Comparison of ENCODE assay signal across 17 mouse cellular contexts in the genomic region with DNA sequence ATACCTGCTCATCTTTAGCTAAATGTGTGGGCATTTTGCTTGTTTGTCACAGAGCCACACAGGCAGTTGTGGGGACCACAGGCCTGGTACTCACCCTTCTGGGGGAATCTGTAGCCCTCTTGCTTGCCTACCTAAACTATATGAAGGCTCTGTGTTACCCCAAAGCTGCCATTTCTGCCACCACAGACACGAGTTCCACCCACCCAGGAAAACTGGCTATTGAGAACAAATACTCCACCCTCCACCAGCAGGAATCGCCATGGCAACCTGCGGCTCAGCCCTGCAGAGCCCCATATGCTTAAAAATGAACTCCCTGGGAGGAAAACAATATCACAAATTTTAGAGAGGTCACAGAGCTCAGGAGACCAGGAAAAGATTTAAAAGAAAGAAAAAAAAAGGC.
DNase-seq lines count a peak whose midpoint lies in the region; ATAC-seq and TF ChIP-seq lines count a peak whose summit lies in the region.
"Had no signal": no experiment of that assay in that cellular context is flagged by ENCODE, and none has a peak within 500 bp of the region (broad histone marks: within the 10 kb centered on the region; RNA-seq: fewer than 3 reads in every experiment).

No protein-coding gene starts in this region.

- H3K79me2 ChIP-seq in heart, adult 2 months (replicated peaks; ENCODE audit: control insufficient read depth, insufficient read depth, low read length) = no peaks in the 10 kb centered on the region

- H3K36me3 ChIP-seq in forebrain, embryonic 15.5 days = no peaks in the 10 kb centered on the region
- no peaks in the 10 kb centered on the region for H3K36me3 ChIP-seq in forebrain, embryonic 12.5 days (replicated peaks)
- H3K36me3 ChIP-seq in midbrain, embryonic 15.5 days (replicated peaks) = no peaks in the 10 kb centered on the region
- no peaks in the 10 kb centered on the region for H3K36me3 ChIP-seq in heart, adult 2 months (ENCODE audit: control insufficient read depth, insufficient read depth, low read length)
- H3K36me3 ChIP-seq: G1E; kidney, embryonic 15.5 days; stomach, embryonic 15.5 days had no signal

- H3K4me2 ChIP-seq in forebrain, embryonic 15.5 days (replicated peaks) = no peak overlapping the region
- H3K4me2 ChIP-seq in forebrain, embryonic 12.5 days = no peak overlapping the region
- H3K4me2 ChIP-seq in midbrain, embryonic 15.5 days = no peak overlapping the region
- H3K4me2 ChIP-seq: kidney, embryonic 15.5 days; liver, embryonic 11.5 days; stomach, embryonic 15.5 days had no signal

- DNase-seq in brain, adult 2 months (ENCODE audit: low read depth, low spot score) = peak; percentile 77
- peak; percentile 56 to 77 for DNase-seq in layer of hippocampus, adult 2 months (ENCODE audit: low spot score in 2 of 2)
- DNase-seq in heart, postnatal 4 days = no peak
- DNase-seq in Muller cell, postnatal 12 days (ENCODE audit: inconsistent ontology term) = no peak
- DNase-seq in heart, adult 2 months = no peak
- DNase-seq: B cell, adult 2 months; cerebellum, adult 9-11 months; heart, adult 18-20 months; thymus, postnatal 4 days had no signal

- TF ChIP-seq CTCF in layer of hippocampus, adult 2 months (conservative IDR thresholded peaks at IDR 0.05) = no peak
- TF ChIP-seq CTCF in heart, adult 2 months (IDR thresholded peaks at IDR 0.05) = no peak

- 29% methylated on average over 3 of the region's 3 CpGs for WGBS in forebrain, embryonic 15.5 days
- WGBS in forebrain, embryonic 12.5 days = 37% methylated on average over 3 of the region's 3 CpGs
- 26% methylated on average over 3 of the region's 3 CpGs for WGBS in midbrain, embryonic 15.5 days
- 68% methylated on average over 3 of the region's 3 CpGs for WGBS in heart, adult 2 months

- no peak overlapping the region for H3K4me3 ChIP-seq in forebrain, embryonic 15.5 days
- no peak overlapping the region for H3K4me3 ChIP-seq in forebrain, embryonic 12.5 days (replicated peaks)
- H3K4me3 ChIP-seq in layer of hippocampus, adult 2 months = no peak overlapping the region
- H3K4me3 ChIP-seq in midbrain, embryonic 15.5 days = no peak overlapping the region
- H3K4me3 ChIP-seq in heart, adult 2 months = no peak overlapping the region
- H3K4me3 ChIP-seq: kidney, embryonic 15.5 days; stomach, embryonic 15.5 days had no signal

- no peak for TF ChIP-seq POLR2A in heart, adult 2 months (IDR thresholded peaks at IDR 0.05; ENCODE audit: insufficient read depth, low read depth, low read length)

- no peak overlapping the region for H3K9ac ChIP-seq in forebrain, embryonic 15.5 days (replicated peaks)
- H3K9ac ChIP-seq in forebrain, embryonic 12.5 days = no peak overlapping the region
- H3K9ac ChIP-seq in midbrain, embryonic 15.5 days = no peak overlapping the region
- no peak overlapping the region for H3K9ac ChIP-seq in heart, adult 2 months (ENCODE audit: low read depth, low read length)
- H3K9ac ChIP-seq: kidney, embryonic 15.5 days; stomach, embryonic 15.5 days had no signal

- H3K27me3 ChIP-seq in forebrain, embryonic 15.5 days = no peaks in the 10 kb centered on the region
- no peaks in the 10 kb centered on the region for H3K27me3 ChIP-seq in forebrain, embryonic 12.5 days
- H3K27me3 ChIP-seq in midbrain, embryonic 15.5 days (replicated peaks) = no peaks in the 10 kb centered on the region
- no peaks in the 10 kb centered on the region for H3K27me3 ChIP-seq in heart, adult 2 months (ENCODE audit: control insufficient read depth, insufficient read depth, low read length)
- H3K27me3 ChIP-seq: kidney, embryonic 15.5 days; stomach, embryonic 15.5 days had no signal

- peaks cover 5% of the 10 kb centered on the region; the same call in 1 of the 2 replicates for H3K4me1 ChIP-seq in forebrain, embryonic 15.5 days
- H3K4me1 ChIP-seq in forebrain, embryonic 12.5 days = peaks cover 8% of the 10 kb centered on the region
- H3K4me1 ChIP-seq in midbrain, embryonic 15.5 days = peaks cover 4% of the 10 kb centered on the region; the same call in 1 of the 2 replicates
- H3K4me1 ChIP-seq in heart, adult 2 months (ENCODE audit: control insufficient read depth, insufficient read depth, low read length) = no peaks in the 10 kb centered on the region
- H3K4me1 ChIP-seq: kidney, embryonic 15.5 days; stomach, embryonic 15.5 days had no signal

- ATAC-seq in forebrain, embryonic 15.5 days (replicated peaks) = peak; percentile 58; the same call in 1 of the 2 replicates
- no peak for ATAC-seq in forebrain, embryonic 12.5 days (ENCODE audit: low FRiP score)
- ATAC-seq in midbrain, embryonic 15.5 days (replicated peaks) = peak; percentile 77
- ATAC-seq: lung, postnatal 0 days had no signal

- H3K9me3 ChIP-seq in forebrain, embryonic 15.5 days = no peaks in the 10 kb centered on the region
- H3K9me3 ChIP-seq in forebrain, embryonic 12.5 days = no peaks in the 10 kb centered on the region
- no peaks in the 10 kb centered on the region for H3K9me3 ChIP-seq in midbrain, embryonic 15.5 days
- H3K9me3 ChIP-seq: G1E; kidney, embryonic 15.5 days; stomach, embryonic 15.5 days had no signal

- TF ChIP-seq EP300 in heart, adult 2 months (IDR thresholded peaks at IDR 0.05; ENCODE audit: insufficient read depth, low read depth, low read length) = no peak

- intact Hi-C loops in heart, adult 2 months (cut with DNase I) = no loop called here

- no peak overlapping the region for H3K27ac ChIP-seq in forebrain, embryonic 15.5 days (replicated peaks)
- H3K27ac ChIP-seq in forebrain, embryonic 12.5 days = no peak overlapping the region
- peak overlapping the region; percentile 91 for H3K27ac ChIP-seq in layer of hippocampus, adult 2 months
- H3K27ac ChIP-seq in midbrain, embryonic 15.5 days = 0 out of 2 replicates have a peak overlapping the region, but pooled peaks have one; percentile 30
- no peak overlapping the region for H3K27ac ChIP-seq in heart, adult 2 months
- H3K27ac ChIP-seq: kidney, embryonic 15.5 days; stomach, embryonic 15.5 days had no signal

Comparison
In these comparisons a context has a peak if more than half of its experiments do, and no peak if none do; other contexts are left out.
1. H3K27ac ChIP-seq: peak in layer of hippocampus, adult 2 months (single experiment) and midbrain, embryonic 15.5 days (single experiment); none in forebrain, embryonic 15.5 days (single experiment), forebrain, embryonic 12.5 days (single experiment) and heart, adult 2 months (single experiment).
2. DNase-seq: peak in brain, adult 2 months (single experiment) and layer of hippocampus, adult 2 months (2 of 2); none in heart, postnatal 4 days (single experiment), Muller cell, postnatal 12 days (single experiment) and heart, adult 2 months (0 of 2).